Mouse (Mus musculus) cerebellum, adult 2 months (tissue): ENCODE measurements around the gene Kat2b.

Experiments used
- CTCF ChIP-seq: fragments of 200-500 bp; IDR thresholded peaks from 2 replicates; pipeline ENCODE4 v1.5.1; 2011; ENCODE audit warnings: low read depth, mild to moderate bottlenecking, control low read depth, low read length, moderate library complexity, borderline replicate concordance; ENCODE audit not compliant: insufficient read depth
- POLR2A ChIP-seq: fragments of 200-500 bp; IDR thresholded peaks from 2 replicates; pipeline ENCODE4 v1.6.1; 2011; ENCODE audit warnings: low read length, control low read depth, borderline replicate concordance; ENCODE audit not compliant: insufficient read depth

DNA sequence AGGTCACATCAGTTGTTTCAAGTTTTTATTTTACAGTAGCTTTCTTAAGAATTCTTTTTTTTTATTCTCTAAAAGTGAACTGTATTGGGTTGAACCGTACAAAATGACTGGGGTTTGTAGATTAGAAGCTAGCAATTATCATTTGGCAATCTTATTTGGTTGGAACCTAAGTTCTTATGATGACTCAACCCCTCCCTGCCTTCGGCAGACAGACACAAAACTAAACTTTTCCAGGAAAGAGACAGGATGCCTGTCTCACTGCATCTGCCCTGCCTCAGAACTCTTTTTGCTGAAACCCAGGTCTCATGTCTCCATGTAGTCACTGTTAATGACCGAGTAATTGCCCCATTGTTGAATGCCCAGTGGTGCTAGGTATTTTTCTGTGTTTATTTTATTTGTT lies 97.6 kb downstream of the Kat2b start:
- TF ChIP-seq CTCF (no peak), POLR2A (no peak)
